In genomic region chr11:65101206-65101605, GRCm38 (mm10) we compare ENCODE assay signal across 25 mouse cellular contexts. TPM values are rescaled to one million over a fixed set of nuclear protein-coding genes. Genes with fewer than 3 reads are reported as not detected.
DNase-seq lines count a peak whose midpoint lies in the region; TF ChIP-seq lines count a peak whose summit lies in the region.
"Had no signal": no experiment of that assay in that cellular context is flagged by ENCODE, and none has a peak within 500 bp of the region (broad histone marks: within the 10 kb centered on the region; RNA-seq: fewer than 3 reads in every experiment).

No protein-coding gene starts in this region.

- no peaks in the 10 kb centered on the region for H3K36me3 ChIP-seq in heart, embryonic 10.5 days
- no peaks in the 10 kb centered on the region for H3K36me3 ChIP-seq in midbrain, embryonic 10.5 days
- H3K36me3 ChIP-seq: embryonic facial prominence, embryonic 15.5 days; forebrain, embryonic 10.5 days; G1E; hindbrain, embryonic 12.5 days; intestine, embryonic 15.5 days had no signal

- peak; percentile 24 to 29 for DNase-seq in cerebellum, adult 2 months
- no peak for DNase-seq in cerebellum, adult 9-11 months
- peak; percentile 61 for DNase-seq in heart, embryonic 10.5 days (ENCODE audit: low spot score)
- DNase-seq in heart, postnatal 10 days: no peak
- DNase-seq in left cerebral cortex, adult 18-20 months (ENCODE audit: low spot score in 2 of 2): peak; percentile 18 to 26
- no peak for DNase-seq in left cerebral cortex, adult 2 months (ENCODE audit: extremely low spot score in 1 of 2, low spot score in 2 of 2)
- DNase-seq in gonadal fat pad, adult 2 months (ENCODE audit: low read depth): peak; percentile 4
- no peak for DNase-seq in midbrain, embryonic 10.5 days (ENCODE audit: low spot score)
- DNase-seq: adrenal gland, adult 8-10 months; B cell, adult 2 months; cerebellum, adult 11-12 months; cerebellum, postnatal 10 days; gastrocnemius, postnatal 36 days; heart, adult 2 months; kidney, adult 18-20 months had no signal

- 24% methylated on average over 11 of the region's 11 CpGs for WGBS in cerebellum, adult 2 months
- 60% methylated on average over 11 of the region's 11 CpGs for WGBS in heart, embryonic 10.5 days
- 86% methylated on average over 11 of the region's 11 CpGs for WGBS in midbrain, embryonic 10.5 days

- no peaks in the 10 kb centered on the region for H3K9me3 ChIP-seq in heart, embryonic 10.5 days
- no peaks in the 10 kb centered on the region for H3K9me3 ChIP-seq in midbrain, embryonic 10.5 days (replicated peaks)
- H3K9me3 ChIP-seq: embryonic facial prominence, embryonic 15.5 days; forebrain, embryonic 10.5 days; G1E; hindbrain, embryonic 12.5 days; intestine, embryonic 15.5 days had no signal

- no peak for TF ChIP-seq CTCF in cerebellum, adult 2 months (IDR thresholded peaks at IDR 0.05; ENCODE audit: borderline replicate concordance, insufficient read depth, low read depth, low read length)
- TF ChIP-seq CTCF in left cerebral cortex, adult 2 months (IDR thresholded peaks at IDR 0.05): no peak

- H3K4me3 ChIP-seq in cerebellum, adult 2 months (replicated peaks; ENCODE audit: insufficient read depth, low read depth, low read length): no peak overlapping the region
- H3K4me3 ChIP-seq in heart, embryonic 10.5 days: no peak overlapping the region
- no peak overlapping the region for H3K4me3 ChIP-seq in left cerebral cortex, adult 2 months
- H3K4me3 ChIP-seq in midbrain, embryonic 10.5 days: no peak overlapping the region
- H3K4me3 ChIP-seq: embryonic facial prominence, embryonic 15.5 days; erythroblast, embryonic 14.5 days; forebrain, embryonic 10.5 days; heart, adult 2 months; hindbrain, embryonic 12.5 days; intestine, embryonic 15.5 days had no signal

- peaks cover 56% of the 10 kb centered on the region for H3K4me1 ChIP-seq in cerebellum, adult 2 months (ENCODE audit: control insufficient read depth, insufficient read depth, low read length)
- peaks cover 8% of the 10 kb centered on the region for H3K4me1 ChIP-seq in heart, embryonic 10.5 days
- H3K4me1 ChIP-seq in midbrain, embryonic 10.5 days: no peaks in the 10 kb centered on the region
- H3K4me1 ChIP-seq: embryonic facial prominence, embryonic 15.5 days; forebrain, embryonic 10.5 days; intestine, embryonic 15.5 days had no signal

- peak overlapping the region; percentile 33; the same call in 1 of the 2 replicates for H3K27ac ChIP-seq in cerebellum, adult 2 months (ENCODE audit: insufficient read depth, low read length)
- H3K27ac ChIP-seq in heart, embryonic 10.5 days: no peak overlapping the region
- no peak overlapping the region for H3K27ac ChIP-seq in left cerebral cortex, adult 2 months
- H3K27ac ChIP-seq in midbrain, embryonic 10.5 days (replicated peaks): no peak overlapping the region
- H3K27ac ChIP-seq: embryonic facial prominence, embryonic 15.5 days; forebrain, embryonic 10.5 days; heart, adult 2 months; hindbrain, embryonic 12.5 days; intestine, embryonic 15.5 days had no signal

- intact Hi-C loops in heart, postnatal 10 days (cut with DNase I): no loop called here
- intact Hi-C loops in left cerebral cortex, adult 2 months (cut with DNase I): no loop called here

- no peak for TF ChIP-seq POLR2A in cerebellum, adult 2 months (IDR thresholded peaks at IDR 0.05; ENCODE audit: borderline replicate concordance, insufficient read depth, low read length)

- no peaks in the 10 kb centered on the region for H3K27me3 ChIP-seq in cerebellum, adult 2 months (ENCODE audit: control insufficient read depth, insufficient read depth, low read length)
- H3K27me3 ChIP-seq in heart, embryonic 10.5 days (ENCODE audit: insufficient read depth, poor library complexity, severe bottlenecking): no peaks in the 10 kb centered on the region
- H3K27me3 ChIP-seq in midbrain, embryonic 10.5 days (ENCODE audit: low read depth, poor library complexity, severe bottlenecking): no peaks in the 10 kb centered on the region
- H3K27me3 ChIP-seq: embryonic facial prominence, embryonic 15.5 days; hindbrain, embryonic 12.5 days; intestine, embryonic 15.5 days had no signal

RNA-seq across cellular contexts. Expression of gene 1700086D15Rik, which starts 58.5 kb away (rescaled TPM):
- polyA plus RNA-seq in cerebellum, adult 2 months (2012; rRNA removed): 1.6 and 2.2 TPM in 2 replicates
- polyA plus RNA-seq in heart, embryonic 10.5 days (2016; fragmentation: Nextera tagmentation; extraction: Ambion mirVana): 0.14 and 0.16 TPM in 2 replicates
- under 1 TPM; 0.32 to 0.41 TPM for total RNA-seq in heart, postnatal 10 days (2021)
- total RNA-seq in left cerebral cortex, adult 18-20 months (2021): 1 to 10 TPM; 2.5 TPM
- total RNA-seq in left cerebral cortex, adult 2 months (2021): 1 to 10 TPM; 3.5 to 4.0 TPM
- 0.11 TPM in 1 of 2 replicates, not detected in the other for polyA plus RNA-seq in gonadal fat pad, adult 2 months (2012; rRNA removed)
- polyA plus RNA-seq in midbrain, embryonic 10.5 days (2016; fragmentation: Nextera tagmentation; extraction: Ambion mirVana): 0.11 TPM in 1 of 2 replicates, not detected in the other
- polyA plus RNA-seq: CD4-positive, CD25-positive, alpha-beta regulatory T cell, adult 4 months; embryonic facial prominence, embryonic 11.5 days; embryonic facial prominence, embryonic 15.5 days; erythroblast, embryonic 14.5 days; forebrain, embryonic 10.5 days; forebrain, embryonic 14.5 days; G1E; heart, adult 2 months; heart, embryonic 14.5 days; hindbrain, embryonic 12.5 days; intestine, embryonic 15.5 days had no signal

Comparison
In these comparisons a context has a peak if more than half of its experiments do, and no peak if none do; other contexts are left out.
1. DNase-seq: peak in cerebellum, adult 2 months (2 of 2), heart, embryonic 10.5 days (single experiment), left cerebral cortex, adult 18-20 months (2 of 2) and gonadal fat pad, adult 2 months (single experiment); none in cerebellum, adult 9-11 months (single experiment), heart, postnatal 10 days (0 of 2), left cerebral cortex, adult 2 months (0 of 2) and midbrain, embryonic 10.5 days (single experiment).